Comparison of ENCODE assay signal across 30 mouse cellular contexts in genomic region chr3:31871461-31871860, GRCm38 (mm10). TPM values are rescaled to one million over a fixed set of nuclear protein-coding genes. Genes with fewer than 3 reads are reported as not detected.
DNase-seq lines count a peak whose midpoint lies in the region; ATAC-seq and TF ChIP-seq lines count a peak whose summit lies in the region.
"Had no signal": no experiment of that assay in that cellular context is flagged by ENCODE, and none has a peak within 500 bp of the region (broad histone marks: within the 10 kb centered on the region; RNA-seq: fewer than 3 reads in every experiment).

No protein-coding gene starts in this region.

- H3K4me3 ChIP-seq in left cerebral cortex, adult 2 months, result no peak overlapping the region
- H3K4me3 ChIP-seq in embryonic facial prominence, embryonic 10.5 days, result no peak overlapping the region
- H3K4me3 ChIP-seq: forebrain, embryonic 13.5 days; heart, embryonic 10.5 days; intestine, embryonic 15.5 days; limb, embryonic 15.5 days; midbrain, embryonic 13.5 days had no signal

- intact Hi-C loops in left cerebral cortex, postnatal 4 days (cut with DNase I), result no loop called here
- intact Hi-C loops in left cerebral cortex, adult 2 months (cut with DNase I), result no loop called here

- no peak for TF ChIP-seq CTCF in left cerebral cortex, adult 2 months (IDR thresholded peaks at IDR 0.05)

- no peaks in the 10 kb centered on the region for H3K9me3 ChIP-seq in embryonic facial prominence, embryonic 10.5 days
- H3K9me3 ChIP-seq: forebrain, embryonic 13.5 days; heart, embryonic 10.5 days; intestine, embryonic 15.5 days; limb, embryonic 15.5 days; midbrain, embryonic 13.5 days had no signal

- ATAC-seq in megakaryocyte-erythroid progenitor cell, adult 5-6 weeks (replicated peaks; ENCODE audit: low FRiP score, low TSS enrichment, poor library complexity, severe bottlenecking), result no peak
- ATAC-seq: forebrain, embryonic 13.5 days; hindbrain, embryonic 16.5 days; intestine, embryonic 15.5 days; midbrain, embryonic 13.5 days had no signal

- no peaks in the 10 kb centered on the region for H3K36me3 ChIP-seq in embryonic facial prominence, embryonic 10.5 days (replicated peaks)
- H3K36me3 ChIP-seq: heart, embryonic 10.5 days; intestine, embryonic 15.5 days; limb, embryonic 15.5 days; midbrain, embryonic 13.5 days had no signal

- no peaks in the 10 kb centered on the region for H3K27me3 ChIP-seq in embryonic facial prominence, embryonic 10.5 days (replicated peaks; ENCODE audit: low read depth, poor library complexity, severe bottlenecking)
- H3K27me3 ChIP-seq: forebrain, embryonic 13.5 days; intestine, embryonic 15.5 days; limb, embryonic 15.5 days; midbrain, embryonic 13.5 days had no signal

- H3K27ac ChIP-seq in left cerebral cortex, adult 2 months, result no peak overlapping the region
- no peak overlapping the region for H3K27ac ChIP-seq in embryonic facial prominence, embryonic 10.5 days (replicated peaks)
- H3K27ac ChIP-seq: forebrain, embryonic 13.5 days; heart, embryonic 10.5 days; intestine, embryonic 15.5 days; limb, embryonic 15.5 days; liver, embryonic 14.5 days; midbrain, embryonic 13.5 days; stomach, postnatal 0 days had no signal

- WGBS in embryonic facial prominence, embryonic 10.5 days, result 86% methylated on average over 3 of the region's 3 CpGs

- peak; percentile 12 for DNase-seq in layer of hippocampus, adult 11-12 months (ENCODE audit: low spot score)
- no peak for DNase-seq in layer of hippocampus, adult 9-10 months (ENCODE audit: low spot score)
- DNase-seq in left cerebral cortex, adult 18-20 months (ENCODE audit: low spot score in 2 of 2), result peak; percentile 36 to 42
- no peak for DNase-seq in left cerebral cortex, postnatal 4 days
- DNase-seq in left cerebral cortex, adult 2 months (ENCODE audit: extremely low spot score in 1 of 2, low spot score in 2 of 2), result peak; percentile 18
- peak; percentile 15 for DNase-seq in right cerebral cortex, postnatal 25 days
- no peak for DNase-seq in embryonic facial prominence, embryonic 10.5 days (ENCODE audit: low spot score)
- DNase-seq: adrenal gland, adult 8-10 months; B cell, adult 2 months; cerebellum, adult 2 months; cerebellum, postnatal 36 days; embryo, embryonic 11 days; gastrocnemius, postnatal 25 days; kidney, adult 8-10 months; kidney, postnatal 14 days; lung, embryonic 14.5 days had no signal

- no peaks in the 10 kb centered on the region for H3K4me1 ChIP-seq in embryonic facial prominence, embryonic 10.5 days
- H3K4me1 ChIP-seq: forebrain, embryonic 13.5 days; heart, embryonic 10.5 days; intestine, embryonic 15.5 days; limb, embryonic 15.5 days; midbrain, embryonic 13.5 days had no signal

RNA-seq across cellular contexts. Expression of gene Kcnmb2, which starts 30.8 kb away (rescaled TPM):
- 1 to 10 TPM; 4.9 to 8.5 TPM for total RNA-seq in left cerebral cortex, adult 18-20 months (2021)
- total RNA-seq in left cerebral cortex, postnatal 4 days (2021), result 10 to 100 TPM; 17.7 to 18.4 TPM
- 1 to 10 TPM; 6.3 to 7.0 TPM for total RNA-seq in left cerebral cortex, adult 2 months (2021)
- polyA plus RNA-seq in embryonic facial prominence, embryonic 10.5 days (2016; fragmentation: Nextera tagmentation; extraction: Ambion mirVana), result 5.2 and 5.9 TPM in 2 replicates
- not detected in 2 replicates for total RNA-seq in megakaryocyte-erythroid progenitor cell, adult 5-6 weeks (2014; fragmentation: Nextera tagmentation)
- not detected in 2 replicates for total RNA-seq in megakaryocyte-erythroid progenitor cell, adult 5-6 weeks (2017)
- total RNA-seq: hematopoietic stem cell, adult 5-6 weeks; megakaryocyte, adult 5-6 weeks; MEL; monocyte, adult 5-6 weeks; neutrophil, adult 5-6 weeks had no signal

Comparison
In these comparisons a context has a peak if more than half of its experiments do, and no peak if none do; other contexts are left out.
1. DNase-seq: peak in layer of hippocampus, adult 11-12 months (single experiment), left cerebral cortex, adult 18-20 months (2 of 2), left cerebral cortex, adult 2 months (2 of 2) and right cerebral cortex, postnatal 25 days (single experiment); none in layer of hippocampus, adult 9-10 months (single experiment), left cerebral cortex, postnatal 4 days (single experiment) and embryonic facial prominence, embryonic 10.5 days (single experiment).
2. RNA of gene Kcnmb2, which starts 30.8 kb away (total RNA-seq): 17.7 to 18.4 TPM in left cerebral cortex, postnatal 4 days, 4.9 to 8.5 TPM in left cerebral cortex, adult 18-20 months and 6.3 to 7.0 TPM in left cerebral cortex, adult 2 months; not detected in megakaryocyte-erythroid progenitor cell, adult 5-6 weeks; every median in the first group is over 4 times any median in the second.